Mouse (Mus musculus): ENCODE results near the gene Auts2. TPM values are rescaled to one million over a fixed set of nuclear protein-coding genes. Genes with fewer than 3 reads are reported as not detected.

Gene Auts2
- total RNA-seq, 2 experiments from 2014 or later = 19.4 to 30.5 TPM

GRCm38 (mm10) chr5:132503431-132503830 lies 39.7 kb downstream of the Auts2 start:
- intact Hi-C loops (cut with DNase I; ENCODE audit: low total_unique reads) = no loop called here
- DNase-seq = no peak

GRCm38 (mm10) chr5:132502036-132502435 lies 41.1 kb downstream of the Auts2 start:
- intact Hi-C loops (cut with DNase I; ENCODE audit: low total_unique reads) = no loop called here
- DNase-seq = no peak

GRCm38 (mm10) chr5:132500817-132501231 lies 42.3 kb downstream of the Auts2 start:
- DNase-seq = no peak
- intact Hi-C loops (cut with DNase I; ENCODE audit: low total_unique reads) = no loop called here

- DNase-seq = no peak
Observed at GRCm38 (mm10) chr5:132498896-132499295, 44.2 kb downstream of the Auts2 start.

GRCm38 (mm10) chr5:132498045-132498444 lies 45.1 kb downstream of the Auts2 start:
- DNase-seq = no peak
- intact Hi-C loops (cut with DNase I; ENCODE audit: low total_unique reads) = no loop called here

More at GRCm38 (mm10) chr5:132498896-132499295, 44.2 kb downstream of the Auts2 start:
- intact Hi-C loops (cut with DNase I; ENCODE audit: low total_unique reads) = no loop called here

- no peak for DNase-seq
- intact Hi-C loops (cut with DNase I; ENCODE audit: low total_unique reads) = no loop called here
Observed at GRCm38 (mm10) chr5:132492793-132493192, 50.4 kb downstream of the Auts2 start.

- DNase-seq = no peak
- intact Hi-C loops (cut with DNase I; ENCODE audit: low total_unique reads) = no loop called here
Observed at GRCm38 (mm10) chr5:132492040-132492439, 51.1 kb downstream of the Auts2 start.

- DNase-seq = no peak
- intact Hi-C loops (cut with DNase I; ENCODE audit: low total_unique reads) = no loop called here
Observed at GRCm38 (mm10) chr5:132491508-132491907, 51.6 kb downstream of the Auts2 start.

GRCm38 (mm10) chr5:132490326-132490725 lies 52.8 kb downstream of the Auts2 start:
- DNase-seq = peak; percentile 34
- intact Hi-C loops (cut with DNase I; ENCODE audit: low total_unique reads) = no loop called here

- no peak for DNase-seq
- intact Hi-C loops (cut with DNase I; ENCODE audit: low total_unique reads) = no loop called here
Observed at GRCm38 (mm10) chr5:132489736-132490313, 53.3 kb downstream of the Auts2 start.

GRCm38 (mm10) chr5:132486831-132487230 lies 56.3 kb downstream of the Auts2 start:
- intact Hi-C loops (cut with DNase I; ENCODE audit: low total_unique reads) = no loop called here
- no peak for DNase-seq

- intact Hi-C loops (cut with DNase I; ENCODE audit: low total_unique reads) = no loop called here
- no peak for DNase-seq
Observed at GRCm38 (mm10) chr5:132485994-132486393, 57.1 kb downstream of the Auts2 start.

GRCm38 (mm10) chr5:132485448-132485847 lies 57.7 kb downstream of the Auts2 start:
- no peak for DNase-seq
- intact Hi-C loops (cut with DNase I; ENCODE audit: low total_unique reads) = no loop called here

- intact Hi-C loops (cut with DNase I; ENCODE audit: low total_unique reads) = no loop called here
- no peak for DNase-seq
Observed at GRCm38 (mm10) chr5:132481476-132481875, 61.7 kb downstream of the Auts2 start.

- no peak for DNase-seq
- intact Hi-C loops (cut with DNase I; ENCODE audit: low total_unique reads) = no loop called here
Observed at GRCm38 (mm10) chr5:132480461-132480860, 62.7 kb downstream of the Auts2 start.

- DNase-seq = no peak
- intact Hi-C loops (cut with DNase I; ENCODE audit: low total_unique reads) = no loop called here
Observed at GRCm38 (mm10) chr5:132479227-132479857, 63.8 kb downstream of the Auts2 start.

- DNase-seq = no peak
- intact Hi-C loops (cut with DNase I; ENCODE audit: low total_unique reads) = no loop called here
Observed at GRCm38 (mm10) chr5:132477533-132477932, 65.6 kb downstream of the Auts2 start.

- intact Hi-C loops (cut with DNase I; ENCODE audit: low total_unique reads) = no loop called here
- DNase-seq = no peak
Observed at GRCm38 (mm10) chr5:132472905-132473321, 70.2 kb downstream of the Auts2 start.

- no peak for DNase-seq
- intact Hi-C loops (cut with DNase I; ENCODE audit: low total_unique reads) = no loop called here
Observed at GRCm38 (mm10) chr5:132472184-132472829, 70.8 kb downstream of the Auts2 start.

GRCm38 (mm10) chr5:132467364-132467743 lies 75.8 kb downstream of the Auts2 start:
- intact Hi-C loops (cut with DNase I; ENCODE audit: low total_unique reads) = no loop called here

More at GRCm38 (mm10) chr5:132467364-132467743, 75.8 kb downstream of the Auts2 start:
- DNase-seq = no peak
